Mouse (Mus musculus): ENCODE results near the gene Cend1. TPM values are rescaled to one million over a fixed set of nuclear protein-coding genes. Genes with fewer than 3 reads are reported as not detected.

The Cend1 gene
- total RNA-seq, 2 experiments from 2014 or later: 265 to 270 TPM

DNA sequence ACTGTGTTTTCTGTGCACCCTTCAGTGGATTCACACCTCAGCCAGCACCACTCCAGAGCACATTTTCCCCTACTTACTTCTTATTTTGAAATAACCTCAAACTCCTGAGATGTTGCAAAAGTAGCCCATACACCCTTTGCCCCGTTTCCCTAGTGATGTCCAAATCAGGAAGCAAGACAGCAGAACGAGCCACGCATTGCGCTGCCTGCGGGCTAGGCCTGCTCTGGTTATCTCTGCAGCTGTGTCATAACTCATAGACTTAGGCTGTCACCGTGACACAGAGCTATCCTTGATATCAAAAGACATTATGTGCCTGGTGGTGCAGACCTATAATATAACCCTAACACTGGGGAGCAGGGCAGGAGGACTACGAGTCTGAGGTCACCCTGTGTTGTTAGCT, 35.1 kb downstream of the Cend1 start:
- DNase-seq (ENCODE audit: low spot score in 2 of 2): no peak

DNA sequence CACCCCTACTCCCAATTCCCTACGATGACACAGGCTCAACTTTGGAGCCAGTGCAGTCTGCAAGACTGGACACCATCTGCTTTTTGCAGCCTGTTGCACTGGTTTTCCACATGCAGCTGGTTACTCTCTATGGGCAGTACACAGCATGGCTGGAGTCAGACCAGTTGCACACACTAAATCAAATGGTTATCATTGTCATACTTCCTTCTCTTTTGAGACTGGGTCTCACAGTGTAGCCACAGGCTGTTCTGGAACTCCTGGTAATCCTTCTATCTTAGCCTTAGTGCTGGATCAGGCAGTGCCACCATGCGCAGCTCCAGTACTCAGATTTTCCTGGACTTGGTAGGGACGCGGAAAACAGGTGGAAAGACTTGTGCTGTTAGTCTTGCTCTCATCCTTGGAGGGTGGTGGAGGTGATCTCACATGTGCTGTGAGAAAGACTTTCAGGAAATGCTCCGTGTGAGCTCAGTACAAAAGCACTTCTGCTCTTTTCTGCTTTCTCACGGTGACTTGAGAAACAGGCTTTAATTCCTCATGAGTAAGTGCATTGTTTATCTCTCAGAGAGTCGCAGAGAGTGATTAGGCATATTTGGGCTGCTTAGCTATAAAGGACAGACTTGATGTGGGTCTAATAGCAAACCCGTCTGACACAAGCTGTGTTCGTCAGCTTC, 36.6 kb downstream of the Cend1 start:
- no peak for DNase-seq (ENCODE audit: low spot score in 2 of 2)

DNA sequence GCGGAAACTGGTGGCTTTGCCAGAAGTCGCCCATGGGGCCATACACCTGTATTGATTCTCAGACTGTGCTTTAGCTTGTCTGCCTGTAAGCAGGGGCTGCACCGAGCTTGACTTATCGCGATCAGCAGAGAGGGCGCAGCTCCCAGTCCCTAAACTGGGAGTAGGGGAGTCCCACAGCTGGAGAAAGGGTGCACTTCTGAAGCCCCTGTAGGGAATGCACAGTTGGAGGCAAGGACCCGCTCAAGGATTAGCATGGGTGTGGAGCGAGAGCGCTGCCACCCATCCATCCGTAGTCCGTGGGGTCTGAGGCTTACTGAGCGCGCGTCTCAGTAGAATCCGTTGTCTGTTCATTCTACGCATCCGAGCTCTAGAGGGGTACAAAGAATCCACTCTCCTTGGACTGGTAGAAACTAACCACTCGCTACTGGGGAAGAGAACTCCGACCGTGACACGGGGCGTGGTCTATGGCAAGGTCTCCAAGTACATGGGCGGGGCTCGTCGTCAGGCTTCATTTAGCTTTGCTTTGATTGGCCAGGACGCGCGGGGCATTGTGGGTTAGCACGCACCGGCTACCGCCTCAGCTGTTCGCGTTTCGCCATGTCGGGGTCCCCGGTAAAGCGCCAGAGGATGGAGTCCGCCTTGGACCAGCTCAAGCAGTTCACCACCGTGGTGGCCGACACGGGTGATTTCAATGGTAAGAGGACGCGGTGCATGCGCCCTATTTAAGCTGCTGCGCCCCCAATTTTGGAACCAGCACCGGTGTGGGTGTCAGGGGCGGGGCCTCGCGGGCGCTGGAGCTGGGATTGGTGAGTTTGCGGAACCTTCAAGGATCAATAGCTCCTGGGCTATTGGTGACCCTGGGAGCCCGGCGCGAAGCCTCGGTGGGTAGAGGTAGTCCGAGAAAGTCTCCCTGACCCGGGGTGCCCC, 37.4 kb downstream of the Cend1 start, which contains the start of gene Taldo1:
Gene Taldo1, plus strand, starts transcription at position 575 of the 927 bp plus-strand sequence.
- peak; percentile 93 to 98 for DNase-seq (ENCODE audit: low spot score in 2 of 2)

DNA sequence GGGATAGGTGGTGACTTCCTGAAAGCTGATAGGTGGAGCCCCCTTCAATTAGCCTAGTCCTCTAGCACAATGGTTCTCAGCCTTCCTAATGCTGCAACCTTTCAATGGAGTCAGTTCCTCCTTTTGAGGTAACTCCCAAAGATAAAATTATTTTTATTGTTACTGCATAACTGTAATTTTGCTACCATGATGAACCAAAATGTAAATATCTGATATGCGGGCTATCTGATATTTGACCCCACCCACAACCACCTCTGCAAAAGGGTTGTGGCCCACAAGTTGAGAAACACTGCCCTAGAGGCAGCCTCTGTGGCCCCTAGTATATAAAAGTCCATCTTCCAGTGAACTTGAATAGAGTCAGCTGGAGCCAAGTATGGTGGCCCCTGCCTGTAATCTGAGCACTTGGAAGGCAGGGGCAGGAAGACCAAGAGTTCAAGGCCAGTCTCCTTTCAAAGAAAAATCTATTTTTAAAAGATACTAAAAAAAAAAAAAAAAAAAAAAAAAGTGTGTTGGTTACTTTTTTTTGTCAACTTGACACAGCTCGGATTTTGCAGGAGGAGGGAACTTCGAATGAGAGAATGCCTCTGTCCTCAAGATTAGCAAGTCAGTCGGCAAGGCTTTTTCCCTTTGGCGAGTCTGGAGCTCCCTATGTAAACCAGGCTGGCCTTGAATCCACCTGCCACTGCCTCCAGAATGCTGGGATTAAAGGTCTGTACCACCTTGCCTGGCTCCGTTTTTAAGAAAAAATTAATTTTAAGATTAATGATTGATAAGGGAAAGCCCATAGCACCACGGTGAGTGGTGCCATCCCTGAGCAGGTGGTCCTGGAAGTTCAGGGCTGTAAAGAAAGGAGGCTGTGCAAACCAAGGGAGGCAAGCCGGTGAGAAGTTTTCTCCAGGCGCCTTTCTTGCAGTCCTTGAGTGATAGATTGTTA, 38.7 kb downstream of the Cend1 start:
- DNase-seq (ENCODE audit: low spot score in 2 of 2): no peak

DNA sequence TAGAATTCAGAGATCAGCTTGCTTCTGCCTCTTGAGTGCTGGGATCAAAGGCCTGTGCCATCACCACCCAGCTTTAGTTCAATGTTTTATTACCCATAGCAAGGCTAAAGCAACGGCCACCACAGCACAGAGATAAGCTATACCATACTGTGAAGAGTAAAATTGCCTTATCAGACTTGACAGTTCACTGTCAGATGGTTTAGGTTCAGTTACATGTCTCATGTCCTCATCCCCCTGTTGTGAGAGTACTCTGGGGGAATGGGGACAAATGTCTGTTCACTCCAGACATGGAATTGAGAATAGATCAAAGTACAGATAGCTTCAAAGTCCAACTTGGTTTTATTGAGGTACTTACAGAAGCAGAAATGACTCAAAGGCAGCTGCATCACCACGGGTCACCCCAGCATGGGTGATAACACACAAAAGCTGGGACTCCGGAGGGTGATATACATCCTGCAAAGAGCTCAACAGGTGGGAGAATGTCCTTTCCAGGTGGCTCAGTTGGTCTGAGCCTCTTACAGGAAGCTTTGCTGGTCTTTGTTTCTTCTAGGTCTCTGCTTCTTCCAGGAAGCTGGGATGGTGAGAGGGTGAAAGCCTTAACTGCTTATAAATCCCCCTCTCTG, 40.7 kb downstream of the Cend1 start:
- DNase-seq (ENCODE audit: low spot score in 2 of 2): no peak

DNA sequence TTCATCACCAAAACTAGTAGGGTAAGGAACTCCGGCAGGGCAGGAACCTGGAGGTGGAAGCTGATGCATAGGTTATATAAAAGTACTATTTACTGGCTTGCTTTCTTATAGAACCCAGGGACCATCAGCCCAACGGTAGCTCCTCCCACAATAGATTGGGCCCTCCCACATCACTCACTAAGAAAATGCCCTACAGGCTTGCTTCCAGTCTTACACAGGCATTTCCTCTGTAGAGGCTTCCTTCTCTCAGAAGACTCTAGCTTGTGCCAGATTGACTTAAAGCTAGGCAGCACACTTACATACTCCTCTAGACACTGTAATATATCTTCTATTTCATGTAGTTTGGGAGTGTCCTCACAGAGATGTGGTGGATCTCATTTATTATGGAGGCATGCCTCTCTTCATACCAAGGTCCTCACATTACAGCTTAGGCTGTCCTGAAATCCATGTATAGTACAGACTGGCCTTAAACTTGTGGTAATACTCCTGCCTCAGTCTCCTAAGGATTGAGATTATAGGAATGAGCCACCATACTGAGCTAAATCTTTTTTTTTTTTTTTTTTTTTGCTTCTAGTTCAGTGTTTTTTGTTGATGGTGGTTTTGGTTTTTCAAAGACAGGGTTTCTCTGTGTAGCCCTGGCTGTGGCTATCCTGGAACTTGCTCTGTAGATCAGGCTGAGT, 41.3 kb downstream of the Cend1 start:
- DNase-seq (ENCODE audit: low spot score in 2 of 2): no peak

DNA sequence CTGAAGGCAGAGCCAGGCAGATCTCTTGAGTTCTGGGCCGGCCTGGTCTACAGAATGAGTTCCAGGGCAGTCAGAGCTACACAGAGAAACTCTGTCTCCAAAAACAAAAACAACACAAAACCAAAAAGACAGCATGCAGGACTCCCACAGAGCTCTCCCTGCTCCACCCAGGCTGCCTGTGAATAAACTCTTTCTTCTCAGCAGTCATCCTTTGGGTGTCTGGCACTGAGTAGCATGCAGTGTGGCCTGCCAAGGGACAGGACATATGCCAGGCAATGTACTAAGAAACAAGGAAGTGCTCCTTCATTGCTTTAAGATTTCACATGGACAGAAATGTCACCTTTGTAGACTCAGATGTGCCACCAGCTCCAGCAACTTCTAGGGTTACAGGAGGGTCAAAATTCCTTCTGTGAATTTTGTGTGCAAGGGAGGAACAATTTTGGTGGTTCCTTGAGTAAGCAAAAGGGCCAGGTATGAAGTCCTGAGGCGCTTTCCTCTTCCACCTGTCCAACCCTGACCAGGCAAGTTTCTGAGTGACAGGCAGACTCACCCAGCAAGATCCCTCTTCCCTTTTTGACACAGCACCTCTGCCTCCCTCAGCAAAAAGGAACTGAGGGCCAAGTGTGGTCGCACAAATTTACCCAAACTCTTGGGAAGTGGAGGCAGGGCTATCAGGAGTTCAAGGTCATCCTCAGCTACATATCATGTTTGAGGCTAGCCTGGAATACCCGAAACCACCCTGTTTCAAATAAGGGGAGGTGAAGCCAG, 48.0 kb downstream of the Cend1 start:
- DNase-seq (ENCODE audit: low spot score in 2 of 2): peak in 1 of 2 experiments; percentile 53

DNA sequence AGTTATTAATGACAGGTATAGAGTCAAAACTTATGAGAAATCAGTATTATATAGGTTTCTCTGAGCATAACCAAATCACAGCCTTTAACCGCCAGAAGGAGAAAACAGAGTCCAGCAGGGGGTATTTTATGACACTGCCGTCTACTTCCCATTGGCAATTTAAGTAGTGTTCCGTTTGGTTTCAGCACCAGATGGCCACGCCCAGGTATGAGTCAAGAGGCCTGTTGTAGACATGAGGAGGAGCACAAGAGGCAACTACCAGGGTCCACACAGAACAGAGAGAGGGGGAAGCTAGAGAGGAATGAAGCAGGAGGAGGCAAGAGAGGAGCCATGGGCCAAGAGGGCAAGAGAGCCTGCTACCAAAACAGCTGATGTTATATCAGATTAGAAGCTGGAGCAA, 49.7 kb downstream of the Cend1 start:
- no peak for DNase-seq (ENCODE audit: low spot score in 2 of 2)

Other genes with a start within 250 kb of the Cend1 start
- gene Hras, start 235.5 kb downstream of the Cend1 start, total RNA-seq (2021): 100 to 1,000 TPM; 201 TPM
- 1 to 10 TPM; 4.3 to 4.5 TPM for gene Lrrc56, start 235.3 kb downstream of the Cend1 start, total RNA-seq (2021)
- gene Lmntd2, start 215.4 kb downstream of the Cend1 start, total RNA-seq (2021): not detected
- gene Rassf7, start 213.6 kb downstream of the Cend1 start, total RNA-seq (2021): 1 to 10 TPM in 1 of 2 experiments, under 1 TPM in 1; 0.71 to 1.5 TPM
- 10 to 100 TPM; 76.9 to 78.8 TPM for gene Phrf1, start 200.7 kb downstream of the Cend1 start, total RNA-seq (2021)
- gene Irf7, start 163.0 kb downstream of the Cend1 start, total RNA-seq (2021): 1 to 10 TPM in 1 of 2 experiments, under 1 TPM in 1; 0.46 to 1.2 TPM
- not detected for gene Cdhr5, start 152.7 kb downstream of the Cend1 start, total RNA-seq (2021)
- not detected for gene Sct, start 150.4 kb downstream of the Cend1 start, total RNA-seq (2021)
- gene Drd4, start 137.5 kb downstream of the Cend1 start, total RNA-seq (2021): not detected
- gene Deaf1, start 101.8 kb downstream of the Cend1 start, total RNA-seq (2021): 10 to 100 TPM; 66.3 to 79.6 TPM
- gene Tmem80, start 101.8 kb downstream of the Cend1 start, total RNA-seq (2021): 10 to 100 TPM; 29.2 to 30.5 TPM
- gene Eps8l2, start 90.6 kb downstream of the Cend1 start, total RNA-seq (2021): 1 to 10 TPM; 5.0 to 9.0 TPM
- 100 to 1,000 TPM; 122 to 125 TPM for gene Taldo1, start 37.3 kb downstream of the Cend1 start, total RNA-seq (2021)
- 10 to 100 TPM; 37.7 to 39.9 TPM for gene Gatd1, start 15.4 kb downstream of the Cend1 start, total RNA-seq (2021)
- 100 to 1,000 TPM; 319 to 320 TPM for gene Slc25a22, start 8.4 kb upstream of the Cend1 start, total RNA-seq (2021)
- gene Pidd1, start 14.5 kb upstream of the Cend1 start, total RNA-seq (2021): 1 to 10 TPM in 1 of 2 experiments, under 1 TPM in 1; 0.69 to 1.1 TPM
- gene Rplp2, start 17.9 kb upstream of the Cend1 start, total RNA-seq (2021): 100 to 1,000 TPM; 557 to 573 TPM
- gene Pnpla2, start 25.7 kb upstream of the Cend1 start, total RNA-seq (2021): 10 to 100 TPM; 29.9 to 35.6 TPM
- gene Cracr2b, start 31.6 kb upstream of the Cend1 start, total RNA-seq (2021): 1 to 10 TPM; 3.3 TPM
- 10 to 100 TPM; 24.2 to 26.0 TPM for gene Cd151, start 37.9 kb upstream of the Cend1 start, total RNA-seq (2021)
- 10 to 100 TPM; 39.2 to 42.8 TPM for gene Polr2l, start 45.6 kb upstream of the Cend1 start, total RNA-seq (2021)
- 10 to 100 TPM; 11.3 to 11.7 TPM for gene Tspan4, start 45.7 kb upstream of the Cend1 start, total RNA-seq (2021)
- gene Chid1, start 110.4 kb upstream of the Cend1 start, total RNA-seq (2021): 10 to 100 TPM; 72.6 to 76.2 TPM
- 100 to 1,000 TPM; 233 to 238 TPM for gene Ap2a2, start 132.7 kb upstream of the Cend1 start, total RNA-seq (2021)
- not detected for gene Muc6, start 225.8 kb upstream of the Cend1 start, total RNA-seq (2021)

Measured in layer of hippocampus, adult 18-20 months (tissue).